Mouse (Mus musculus): ENCODE measurements around the gene Pla2g15. TPM values are rescaled to one million over a fixed set of nuclear protein-coding genes. Genes with fewer than 3 reads are reported as not detected.
A peak's percentile ranks its signal among the peaks of the same experiment; 100 is the strongest.

Gene Pla2g15
- polyA plus RNA-seq, 1 experiment, result 1.9 TPM

GRCm38 (mm10) chr8:106210035-106210731 lies 60.0 kb downstream of the Pla2g15 start:
- TF ChIP-seq CTCF (IDR thresholded peaks at IDR 0.05; ENCODE audit: control insufficient read depth, insufficient read depth, insufficient replicate concordance, low read depth, low read length) (no peak), POLR2A (IDR thresholded peaks at IDR 0.05; ENCODE audit: control insufficient read depth, low read depth, low read length) (no peak)
- H3K27ac ChIP-seq (ENCODE audit: control insufficient read depth, insufficient read depth, low read depth, low read length), result peak overlapping the region; percentile 85
- H3K4me3 ChIP-seq (ENCODE audit: control insufficient read depth, low read depth, low read length), result peak overlapping the region; percentile 89
- no peaks in the 10 kb centered on the region for H3K36me3 ChIP-seq (ENCODE audit: control insufficient read depth, insufficient read depth, low read length)
- H3K4me1 ChIP-seq (ENCODE audit: control insufficient read depth, insufficient read depth, low read length), result no peaks in the 10 kb centered on the region
- H3K27me3 ChIP-seq (ENCODE audit: control insufficient read depth, insufficient read depth, low read length), result no peaks in the 10 kb centered on the region

GRCm38 (mm10) chr8:106210821-106211345 lies 60.7 kb downstream of the Pla2g15 start, which contains the start of the genes Slc7a6os and Prmt7:
Gene Slc7a6os, minus strand, starts transcription at chr8:106210935.
Gene Prmt7, plus strand, starts transcription at chr8:106210936.
- H3K4me3 ChIP-seq (ENCODE audit: control insufficient read depth, low read depth, low read length), result peak within 1 kb of the TSS; percentile 89
- no peaks in the 10 kb centered on the region for H3K36me3 ChIP-seq (ENCODE audit: control insufficient read depth, insufficient read depth, low read length)
- no peaks in the 10 kb centered on the region for H3K4me1 ChIP-seq (ENCODE audit: control insufficient read depth, insufficient read depth, low read length)
- H3K27me3 ChIP-seq (ENCODE audit: control insufficient read depth, insufficient read depth, low read length), result no peaks in the 10 kb centered on the region
- TF ChIP-seq POLR2A (IDR thresholded peaks at IDR 0.05; ENCODE audit: control insufficient read depth, low read depth, low read length) (peak; percentile 97), CTCF (IDR thresholded peaks at IDR 0.05; ENCODE audit: control insufficient read depth, insufficient read depth, insufficient replicate concordance, low read depth, low read length) (no peak)
- peak within 1 kb of the TSS; percentile 85 for H3K27ac ChIP-seq (ENCODE audit: control insufficient read depth, insufficient read depth, low read depth, low read length)

- Histone ChIP-seq H3K4me1 (ENCODE audit: control insufficient read depth, insufficient read depth, low read length) (no peaks in the 10 kb centered on the region), H3K4me3 (ENCODE audit: control insufficient read depth, low read depth, low read length) (peak overlapping the region; percentile 89), H3K27me3 (ENCODE audit: control insufficient read depth, insufficient read depth, low read length) (no peaks in the 10 kb centered on the region), H3K27ac (ENCODE audit: control insufficient read depth, insufficient read depth, low read depth, low read length) (peak overlapping the region; percentile 85), H3K36me3 (ENCODE audit: control insufficient read depth, insufficient read depth, low read length) (no peaks in the 10 kb centered on the region)
- TF ChIP-seq CTCF (IDR thresholded peaks at IDR 0.05; ENCODE audit: control insufficient read depth, insufficient read depth, insufficient replicate concordance, low read depth, low read length) (no peak), POLR2A (IDR thresholded peaks at IDR 0.05; ENCODE audit: control insufficient read depth, low read depth, low read length) (no peak)
Measured at GRCm38 (mm10) chr8:106211421-106211820, 61.2 kb downstream of the Pla2g15 start.

- H3K4me1 ChIP-seq (ENCODE audit: control insufficient read depth, insufficient read depth, low read length), result no peaks in the 10 kb centered on the region
- H3K27me3 ChIP-seq (ENCODE audit: control insufficient read depth, insufficient read depth, low read length), result no peaks in the 10 kb centered on the region
- H3K36me3 ChIP-seq (ENCODE audit: control insufficient read depth, insufficient read depth, low read length), result peaks cover 2% of the 10 kb centered on the region
- H3K27ac ChIP-seq (ENCODE audit: control insufficient read depth, insufficient read depth, low read depth, low read length), result no peak overlapping the region
- no peak for TF ChIP-seq POLR2A (IDR thresholded peaks at IDR 0.05; ENCODE audit: control insufficient read depth, low read depth, low read length)
- TF ChIP-seq CTCF (IDR thresholded peaks at IDR 0.05; ENCODE audit: control insufficient read depth, insufficient read depth, insufficient replicate concordance, low read depth, low read length), result no peak
- H3K4me3 ChIP-seq (ENCODE audit: control insufficient read depth, low read depth, low read length), result no peak overlapping the region
Measured at GRCm38 (mm10) chr8:106213959-106214358, 63.8 kb downstream of the Pla2g15 start.

Other genes with a start within 250 kb of the Pla2g15 start
- 16.7 and 19.4 TPM in 2 replicates for gene Pskh1, start 250.0 kb upstream of the Pla2g15 start, polyA plus RNA-seq (2012; rRNA removed)
- gene Ctrl, start 216.5 kb upstream of the Pla2g15 start, polyA plus RNA-seq (2012; rRNA removed), result 0.91 and 0.96 TPM in 2 replicates
- 10.5 and 11.3 TPM in 2 replicates for gene Psmb10, start 212.0 kb upstream of the Pla2g15 start, polyA plus RNA-seq (2012; rRNA removed)
- 0.84 and 1.6 TPM in 2 replicates for gene Lcat, start 207.0 kb upstream of the Pla2g15 start, polyA plus RNA-seq (2012; rRNA removed)
- 5.6 and 5.9 TPM in 2 replicates for gene Slc12a4, start 184.3 kb upstream of the Pla2g15 start, polyA plus RNA-seq (2012; rRNA removed)
- 561 and 647 TPM in 2 replicates for gene Dpep3, start 171.0 kb upstream of the Pla2g15 start, polyA plus RNA-seq (2012; rRNA removed)
- gene Dus2, start 159.1 kb upstream of the Pla2g15 start, polyA plus RNA-seq (2012; rRNA removed), result 11.4 and 12.8 TPM in 2 replicates
- gene Dpep2nb, start 144.4 kb upstream of the Pla2g15 start, polyA plus RNA-seq (2012; rRNA removed), result 3.0 and 4.1 TPM in 2 replicates
- gene Ddx28, start 138.5 kb upstream of the Pla2g15 start, polyA plus RNA-seq (2012; rRNA removed), result 4.4 and 4.9 TPM in 2 replicates
- 9.0 and 11.9 TPM in 2 replicates for gene Nfatc3, start 91.6 kb upstream of the Pla2g15 start, polyA plus RNA-seq (2012; rRNA removed)
- 0.84 and 1.8 TPM in 2 replicates for gene Esrp2, start 13.4 kb upstream of the Pla2g15 start, polyA plus RNA-seq (2012; rRNA removed)
- 54.1 and 69.5 TPM in 2 replicates for gene Slc7a6, start 18.5 kb downstream of the Pla2g15 start, polyA plus RNA-seq (2012; rRNA removed)
- gene Slc7a6os, start 60.5 kb downstream of the Pla2g15 start, polyA plus RNA-seq (2012; rRNA removed), result 10.6 and 11.7 TPM in 2 replicates
- gene Prmt7, start 60.5 kb downstream of the Pla2g15 start, polyA plus RNA-seq (2012; rRNA removed), result 78.8 and 86.9 TPM in 2 replicates
- gene Smpd3, start 187.6 kb downstream of the Pla2g15 start, polyA plus RNA-seq (2012; rRNA removed), result 42.3 and 48.8 TPM in 2 replicates

Data from testis, adult 2 months (tissue).